21 mouse cellular contexts compared by ENCODE assay signal in genomic region chr17:48249501-48249900, GRCm38 (mm10). TPM values are rescaled to one million over a fixed set of nuclear protein-coding genes. Genes with fewer than 3 reads are reported as not detected.
"Had no signal": no experiment of that assay in that cellular context is flagged by ENCODE, and none has a peak within 500 bp of the region (broad histone marks: within the 10 kb centered on the region; RNA-seq: fewer than 3 reads in every experiment).

No protein-coding gene starts in this region.

- H3K27ac ChIP-seq: kidney, postnatal 0 days; limb, embryonic 12.5 days; liver, embryonic 15.5 days; lung, embryonic 15.5 days; macrophage; midbrain, embryonic 12.5 days; stomach, embryonic 15.5 days had no signal

- H3K9ac ChIP-seq: limb, embryonic 12.5 days; liver, embryonic 15.5 days; lung, embryonic 15.5 days; midbrain, embryonic 12.5 days; stomach, embryonic 15.5 days had no signal

- DNase-seq: kidney, adult 11 months; kidney, adult 9 months; kidney, postnatal 4 days; lung, postnatal 14 days; right cerebral cortex, postnatal 14 days; thymus, postnatal 14 days had no signal

- H3K9me3 ChIP-seq: limb, embryonic 12.5 days; liver, embryonic 15.5 days; lung, embryonic 15.5 days; midbrain, embryonic 12.5 days; stomach, embryonic 15.5 days had no signal

- H3K4me1 ChIP-seq: limb, embryonic 12.5 days; liver, embryonic 15.5 days; lung, embryonic 15.5 days; midbrain, embryonic 12.5 days; stomach, embryonic 15.5 days had no signal

- H3K36me3 ChIP-seq: limb, embryonic 12.5 days; liver, embryonic 15.5 days; lung, embryonic 15.5 days; midbrain, embryonic 12.5 days; stomach, embryonic 15.5 days had no signal

- H3K4me3 ChIP-seq: limb, embryonic 12.5 days; liver, embryonic 15.5 days; lung, embryonic 15.5 days; megakaryocyte, embryonic 14.5 days; midbrain, embryonic 12.5 days; stomach, embryonic 15.5 days had no signal

- H3K27me3 ChIP-seq: lung, embryonic 15.5 days; midbrain, embryonic 12.5 days; stomach, embryonic 15.5 days had no signal

- H3K4me2 ChIP-seq: limb, embryonic 12.5 days; liver, embryonic 15.5 days; lung, embryonic 15.5 days; midbrain, embryonic 12.5 days; stomach, embryonic 15.5 days had no signal

RNA-seq across cellular contexts. Expression of gene Trem3, which starts 1.9 kb away (rescaled TPM):
- total RNA-seq: layer of hippocampus, adult 8-10 months; layer of hippocampus, postnatal 14 days; liver, adult 2 months; midbrain, postnatal 0 days had no signal
- polyA plus RNA-seq: limb, embryonic 12.5 days; midbrain, embryonic 12.5 days; midbrain, postnatal 0 days; neural tube, embryonic 14.5 days; testis, adult 2 months had no signal

RNA-seq across cellular contexts. Expression of gene Treml4, which starts 14.6 kb away (rescaled TPM):
- total RNA-seq: layer of hippocampus, adult 8-10 months; layer of hippocampus, postnatal 14 days; left cerebral cortex, postnatal 36 days had no signal
- polyA plus RNA-seq: limb, embryonic 12.5 days had no signal

RNA-seq across cellular contexts. Expression of gene Trem1, which starts 16.9 kb away (rescaled TPM):
- total RNA-seq: layer of hippocampus, adult 8-10 months; layer of hippocampus, postnatal 14 days; left cerebral cortex, postnatal 36 days; liver, adult 2 months; midbrain, postnatal 0 days had no signal
- polyA plus RNA-seq: limb, embryonic 12.5 days; liver, adult 2 months; midbrain, postnatal 0 days; neural tube, embryonic 14.5 days had no signal

RNA-seq across cellular contexts. Expression of gene Treml2, which starts 49.8 kb away (rescaled TPM):
- polyA plus RNA-seq: testis, adult 2 months had no signal
